Mouse (Mus musculus) liver, adult 2 months (tissue): ENCODE measurements around the gene Gm10160. TPM values are rescaled to one million over a fixed set of nuclear protein-coding genes. Genes with fewer than 3 reads are reported as not detected.

Experiments
- DNase-seq: peaks from one replicate; pipeline ENCODE4 v3.0.0-alpha.2; 2011; ENCODE audit warnings: low read depth, low spot score; ENCODE audit errors: extremely low read depth
- H3K27ac ChIP-seq: fragments of 200-500 bp; replicated peaks from 2 replicates; pipeline ENCODE4 v1.5.1; 2012; ENCODE audit warnings: low read depth, mild to moderate bottlenecking, control low read depth, inconsistent platforms, low read length; ENCODE audit not compliant: insufficient read depth
- H3K27me3 ChIP-seq: fragments of 200-500 bp; 2 replicates; pipeline ENCODE4 v1.6.1; 2012; ENCODE audit warnings: mild to moderate bottlenecking, moderate library complexity, low read length, inconsistent platforms; ENCODE audit not compliant: control insufficient read depth, insufficient read depth
- H3K36me3 ChIP-seq: fragments of 200-500 bp; 2 replicates; pipeline ENCODE4 v1.6.1; 2012; ENCODE audit warnings: low read length, inconsistent platforms; ENCODE audit not compliant: control insufficient read depth, insufficient read depth
- H3K4me1 ChIP-seq: fragments of 200-500 bp; 2 replicates; pipeline ENCODE4 v1.6.1; 2011; ENCODE audit warnings: low read length; ENCODE audit not compliant: control insufficient read depth, insufficient read depth
- H3K4me3 ChIP-seq: fragments of 200-500 bp; 2 replicates; pipeline ENCODE4 v1.5.1; 2011; ENCODE audit warnings: low read depth, mild to moderate bottlenecking, control low read depth, low read length, moderate library complexity; ENCODE audit not compliant: insufficient read depth
- H3K79me2 ChIP-seq: fragments of 200-500 bp; 2 replicates; pipeline ENCODE4 v1.6.1; 2012; ENCODE audit warnings: inconsistent platforms, mild to moderate bottlenecking, low read length, moderate library complexity; ENCODE audit not compliant: control insufficient read depth, insufficient read depth
- H3K9ac ChIP-seq: fragments of 200-500 bp; 2 replicates; pipeline ENCODE4 v1.6.1; 2012; ENCODE audit warnings: low read depth, mild to moderate bottlenecking, control low read depth, inconsistent platforms, low read length
- CTCF ChIP-seq: fragments of 200-500 bp; IDR thresholded peaks from 2 replicates; pipeline ENCODE4 v1.5.1; 2011; ENCODE audit warnings: low read depth, low read length, control low read depth
- POLR2A ChIP-seq: fragments of 200-500 bp; IDR thresholded peaks from 2 replicates; pipeline ENCODE4 v1.6.1; 2011; ENCODE audit warnings: low read length, control low read depth; ENCODE audit not compliant: insufficient read depth; ENCODE audit errors: extremely low read depth
- WGBS: fragments of 180-500 bp; shearing (Covaris S2); methylation state at CpG from one replicate; pipeline ENCODE4 v1.1.7; 2018; 5-methylcytosine and 5-hydroxymethylcytosine counted together
- polyA plus RNA-seq: library from polyadenylated mRNA; depleted of rRNA; stranded (reverse); fragments of >200 nt; gene quantifications from 2 replicates; pipeline ENCODE4 v1.2.3, GENCODE M21; 2012
- total RNA-seq: library from RNA; depleted of rRNA; stranded (reverse); fragments of >200 nt; gene quantifications from 2 replicates; pipeline ENCODE4 v1.2.3, GENCODE M21; 2014

Gm10160 gene
- total and polyA plus RNA-seq, 2 experiments, result not detected

DNA sequence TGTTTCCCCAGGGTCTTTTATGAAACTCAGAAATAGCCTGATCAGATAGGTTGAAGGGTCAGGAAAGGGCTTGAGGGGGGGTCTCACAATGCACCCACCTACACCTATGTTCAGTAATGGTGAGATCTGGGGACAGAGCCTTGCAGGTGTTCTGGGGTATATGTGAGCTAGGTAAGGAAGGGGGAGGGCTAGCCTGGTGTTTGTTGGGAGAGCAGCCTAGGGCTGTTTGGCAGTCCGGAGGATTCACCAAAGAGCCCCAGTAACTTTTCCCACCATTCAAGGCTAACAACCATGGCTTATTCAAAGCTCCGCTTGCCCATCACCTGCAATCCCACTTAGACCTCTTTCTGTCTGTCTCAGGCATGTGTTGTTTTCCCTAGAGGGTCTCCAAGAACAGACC is 5.9 kb upstream of the Gm10160 start:
- peaks cover 6% of the 10 kb centered on the region; the same call in 1 of the 2 replicates for H3K27me3 ChIP-seq
- no peak overlapping the region for H3K27ac ChIP-seq
- H3K9ac ChIP-seq, result no peak overlapping the region
- no peaks in the 10 kb centered on the region for H3K79me2 ChIP-seq
- no peaks in the 10 kb centered on the region for H3K4me1 ChIP-seq
- TF ChIP-seq POLR2A (no peak), CTCF (no peak)
- 81% methylated on average over 2 of the region's 2 CpGs for WGBS
- DNase-seq, result no peak
- no peaks in the 10 kb centered on the region for H3K36me3 ChIP-seq
- no peak overlapping the region for H3K4me3 ChIP-seq

- Histone ChIP-seq H3K36me3 (no peaks in the 10 kb centered on the region), H3K79me2 (no peaks in the 10 kb centered on the region), H3K4me1 (no peaks in the 10 kb centered on the region), H3K27ac (no peak overlapping the region), H3K27me3 (peaks cover 6% of the 10 kb centered on the region; the same call in 1 of the 2 replicates), H3K9ac (no peak overlapping the region), H3K4me3 (no peak overlapping the region)
- DNase-seq, result no peak
- no peak for TF ChIP-seq POLR2A
- TF ChIP-seq CTCF, result no peak
- 45% methylated on average over 5 of the region's 5 CpGs for WGBS
Observed at GRCm38 (mm10) chr7:81860996-81861395, 5.4 kb upstream of the Gm10160 start.

- DNase-seq, result peak; percentile 33
- 44% methylated on average over 11 of the region's 11 CpGs for WGBS
- no peaks in the 10 kb centered on the region for H3K36me3 ChIP-seq
- peak overlapping the region; percentile 65; the same call in 1 of the 2 replicates for H3K4me3 ChIP-seq
- peaks cover 6% of the 10 kb centered on the region; the same call in 1 of the 2 replicates for H3K27me3 ChIP-seq
- H3K4me1 ChIP-seq, result no peaks in the 10 kb centered on the region
- peak overlapping the region; percentile 54 for H3K27ac ChIP-seq
- H3K79me2 ChIP-seq, result no peaks in the 10 kb centered on the region
- no peak overlapping the region; the same call in 1 of the 2 replicates for H3K9ac ChIP-seq
- TF ChIP-seq CTCF (no peak), POLR2A (no peak)
Observed at GRCm38 (mm10) chr7:81860071-81860470, 4.5 kb upstream of the Gm10160 start.

DNA sequence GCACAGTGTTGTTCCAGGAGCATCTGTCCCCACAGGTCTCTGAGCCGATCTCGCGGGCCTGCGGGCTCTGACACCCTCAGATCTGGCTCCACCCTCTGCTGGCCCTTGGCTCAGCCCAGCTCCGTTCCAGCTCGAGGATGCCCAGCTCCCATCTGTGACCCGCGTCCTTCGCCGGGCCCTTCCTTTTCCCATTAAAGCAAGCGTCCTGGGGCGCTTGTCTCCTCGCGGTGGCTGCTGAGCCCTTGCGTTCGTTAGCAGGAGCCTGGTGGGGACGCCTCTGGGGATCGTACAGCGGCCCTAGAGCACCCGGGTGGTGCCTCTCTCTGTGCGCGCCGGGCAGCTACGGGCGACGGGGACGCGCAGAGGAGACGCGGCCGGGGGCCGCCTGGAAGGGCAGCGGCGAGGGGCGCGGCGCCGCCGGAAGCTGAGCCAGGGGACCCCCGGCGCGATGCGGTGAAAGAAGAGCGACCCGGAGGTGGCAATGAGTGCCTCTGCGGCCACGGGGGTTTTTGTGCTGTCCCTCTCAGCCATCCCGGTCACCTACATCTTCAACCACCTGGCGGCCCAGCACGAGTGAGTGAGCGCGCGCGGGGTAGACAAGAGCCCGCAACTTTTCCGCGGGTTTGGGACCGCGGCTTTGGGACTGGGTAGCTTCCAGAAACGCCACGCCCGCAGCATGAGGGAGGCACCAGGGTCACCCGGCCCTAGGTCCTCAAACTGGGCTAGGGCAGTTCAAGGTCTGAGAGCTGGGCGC is 3.6 kb upstream of the Gm10160 start, which contains the start of gene Tm6sf1:
Gene Tm6sf1, plus strand, starts transcription at position 34 of the 754 bp plus-strand sequence.
- TF ChIP-seq CTCF (no peak), POLR2A (no peak)
- H3K36me3 ChIP-seq, result no peaks in the 10 kb centered on the region
- no peak for DNase-seq
- peak within 1 kb of the TSS; percentile 65 for H3K4me3 ChIP-seq
- H3K27ac ChIP-seq, result peak within 1 kb of the TSS; percentile 54
- 1% methylated on average over 64 of the region's 64 CpGs for WGBS
- H3K27me3 ChIP-seq, result peaks cover 6% of the 10 kb centered on the region; the same call in 1 of the 2 replicates
- peak within 1 kb of the TSS; percentile 54 for H3K9ac ChIP-seq
- no peaks in the 10 kb centered on the region for H3K79me2 ChIP-seq
- no peaks in the 10 kb centered on the region for H3K4me1 ChIP-seq

- 8% methylated on average over 9 of the region's 9 CpGs for WGBS
- no peak overlapping the region for H3K27ac ChIP-seq
- peaks cover 6% of the 10 kb centered on the region; the same call in 1 of the 2 replicates for H3K27me3 ChIP-seq
- H3K9ac ChIP-seq, result no peak overlapping the region
- DNase-seq, result no peak
- no peaks in the 10 kb centered on the region for H3K36me3 ChIP-seq
- no peak for TF ChIP-seq POLR2A
- TF ChIP-seq CTCF, result no peak
- H3K79me2 ChIP-seq, result no peaks in the 10 kb centered on the region
- no peaks in the 10 kb centered on the region for H3K4me1 ChIP-seq
- H3K4me3 ChIP-seq, result no peak overlapping the region
Observed at GRCm38 (mm10) chr7:81858236-81858635, 2.6 kb upstream of the Gm10160 start.

GRCm38 (mm10) chr7:81856221-81856620 is 627 bp upstream of the Gm10160 start:
- 58% methylated on average over 4 of the region's 4 CpGs for WGBS
- no peak for DNase-seq
- Histone ChIP-seq H3K27me3 (peaks cover 6% of the 10 kb centered on the region; the same call in 1 of the 2 replicates), H3K9ac (no peak overlapping the region), H3K4me1 (no peaks in the 10 kb centered on the region), H3K4me3 (no peak overlapping the region), H3K79me2 (no peaks in the 10 kb centered on the region), H3K27ac (no peak overlapping the region), H3K36me3 (no peaks in the 10 kb centered on the region)
- TF ChIP-seq CTCF, result no peak
- TF ChIP-seq POLR2A, result no peak
